Mouse (Mus musculus): ENCODE measurements around the gene Gm21761. TPM values are rescaled to one million over a fixed set of nuclear protein-coding genes. Genes with fewer than 3 reads are reported as not detected.
"Not testable (repeated sequence)": the region's sequence is repeated elsewhere in the genome, so short reads cannot be mapped to it uniquely, and the experiment has no call there.

Gm21761 gene
- polyA plus RNA-seq, 1 experiment from 2014 or later, result not detected

DNA sequence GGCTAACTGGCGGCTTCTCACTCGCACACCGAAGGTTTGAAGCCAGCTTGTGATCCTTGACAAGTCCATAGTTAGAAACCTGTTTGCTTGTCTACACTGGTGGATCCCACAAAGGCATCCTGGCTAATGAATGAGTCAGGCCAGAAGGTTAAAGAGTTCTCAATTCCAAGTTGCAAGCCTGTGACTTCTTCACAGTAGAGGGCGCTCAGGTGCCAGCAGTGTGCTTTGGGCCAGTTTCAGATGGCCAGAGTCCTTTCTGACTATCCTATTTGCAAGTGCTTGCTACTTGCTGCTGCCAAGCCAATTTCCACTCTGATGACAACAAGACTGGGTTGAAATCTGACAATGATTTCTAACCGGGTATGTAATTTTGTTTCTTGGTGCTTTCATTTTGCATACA, 30.5 kb downstream of the Gm21761 start:
- H3K9ac ChIP-seq; ATAC-seq; H3K9me3 ChIP-seq (replicated peaks); H3K4me1 ChIP-seq; H3K4me2 ChIP-seq; H3K27me3 ChIP-seq; H3K4me3 ChIP-seq; H3K27ac ChIP-seq; H3K36me3 ChIP-seq (ENCODE audit: poor library complexity, severe bottlenecking): not testable (repeated sequence)
- WGBS, result 47% methylated on average over 5 of the region's 5 CpGs

- not testable (repeated sequence) for H3K4me3 ChIP-seq; H3K27me3 ChIP-seq; H3K4me2 ChIP-seq; H3K9me3 ChIP-seq (replicated peaks); H3K36me3 ChIP-seq (ENCODE audit: poor library complexity, severe bottlenecking); H3K4me1 ChIP-seq; ATAC-seq; H3K9ac ChIP-seq; H3K27ac ChIP-seq
- 73% methylated on average over 3 of the region's 3 CpGs for WGBS
Observed at GRCm38 (mm10) chr13:119894685-119895084, 34.4 kb downstream of the Gm21761 start, which contains the start of gene Tcstv1. Gene Tcstv1, minus strand, starts transcription at chr13:119894785.

DNA sequence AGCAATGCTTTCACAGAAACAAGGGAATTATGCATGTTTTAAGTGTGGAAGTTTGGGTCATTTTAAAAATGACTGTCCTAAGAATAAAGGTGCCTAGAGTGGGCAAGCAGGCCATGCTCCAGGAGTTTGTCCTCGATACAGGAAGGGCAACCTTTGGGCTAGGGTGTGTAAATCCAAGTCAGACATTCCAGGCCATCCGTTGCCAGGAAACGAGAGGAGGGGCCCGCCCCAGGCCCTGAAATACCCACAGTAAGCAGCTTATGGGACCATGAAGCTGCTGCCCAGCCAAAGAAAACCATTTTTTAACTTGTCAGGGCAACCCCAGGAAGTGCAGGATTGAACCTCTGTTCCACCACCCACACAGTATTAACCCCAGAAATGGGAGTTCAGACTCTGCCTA, 42.2 kb downstream of the Gm21761 start:
- not testable (repeated sequence) for H3K27ac ChIP-seq; H3K4me3 ChIP-seq; H3K9ac ChIP-seq; H3K36me3 ChIP-seq (ENCODE audit: poor library complexity, severe bottlenecking); H3K4me2 ChIP-seq; H3K4me1 ChIP-seq; H3K9me3 ChIP-seq (replicated peaks); H3K27me3 ChIP-seq; ATAC-seq
- 43% methylated on average over 4 of the region's 4 CpGs for WGBS

DNA sequence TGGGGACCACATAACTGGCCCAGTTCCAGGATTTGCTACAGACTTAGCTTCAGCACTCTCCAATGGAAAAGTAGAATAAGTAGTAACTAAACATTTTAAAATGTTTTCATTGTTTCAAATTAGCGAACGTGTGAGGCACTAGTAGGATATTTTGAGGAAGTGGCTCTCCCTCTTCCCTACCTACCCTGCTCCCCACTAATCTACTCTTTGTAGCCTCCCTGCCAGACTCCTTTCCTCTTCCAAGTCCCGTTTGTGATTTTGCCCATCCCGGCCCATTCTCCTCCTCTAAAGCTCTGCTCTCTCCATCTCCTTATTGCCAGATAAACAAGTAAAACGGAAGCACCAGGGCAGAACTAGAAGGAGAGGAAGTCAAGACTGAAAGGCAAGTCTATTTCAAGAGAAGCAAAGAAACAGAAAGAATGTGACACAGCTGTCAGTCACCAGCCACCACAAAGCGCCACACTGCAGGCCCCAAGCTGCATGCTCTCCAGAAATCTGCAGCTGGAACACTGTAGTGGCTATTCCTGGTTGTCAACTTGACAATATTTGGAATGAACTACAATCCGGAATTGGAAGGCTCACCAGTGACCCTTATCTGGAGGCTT, 64.6 kb downstream of the Gm21761 start:
- H3K9ac ChIP-seq; ATAC-seq; H3K27ac ChIP-seq; H3K4me2 ChIP-seq; H3K4me3 ChIP-seq; H3K9me3 ChIP-seq (replicated peaks); H3K36me3 ChIP-seq (ENCODE audit: poor library complexity, severe bottlenecking); H3K27me3 ChIP-seq; H3K4me1 ChIP-seq: not testable (repeated sequence)
- 76% methylated on average over 6 of the region's 7 CpGs for WGBS

DNA sequence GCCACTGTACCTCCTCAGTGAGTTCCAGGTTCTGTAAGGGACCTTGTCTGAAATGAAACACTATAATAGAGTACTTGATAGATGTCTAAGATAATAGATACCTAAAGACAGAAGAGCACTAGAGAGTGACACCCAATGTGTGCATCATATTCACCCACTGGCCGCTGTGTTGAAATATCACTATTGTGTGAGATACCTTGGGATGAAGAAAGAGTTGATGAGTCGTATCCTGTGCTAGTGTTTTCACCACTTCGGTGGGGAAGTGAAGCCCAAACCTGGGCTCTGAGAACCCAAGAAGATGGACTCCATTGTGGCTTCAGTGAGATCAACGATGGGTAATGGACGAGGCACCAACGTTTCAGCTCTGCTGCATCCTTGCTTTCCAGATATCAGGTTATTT, 66.7 kb downstream of the Gm21761 start:
- H3K36me3 ChIP-seq (ENCODE audit: poor library complexity, severe bottlenecking); H3K4me1 ChIP-seq; H3K4me2 ChIP-seq; H3K9me3 ChIP-seq (replicated peaks); H3K27ac ChIP-seq; H3K27me3 ChIP-seq; ATAC-seq; H3K4me3 ChIP-seq; H3K9ac ChIP-seq: not testable (repeated sequence)
- WGBS, result no CpG with 5 or more reads among the region's 6 CpGs

Other genes starting within 250 kb of the Gm21761 start
- 322 and 362 TPM in 2 replicates for gene Hmgcs1, start 238.9 kb downstream of the Gm21761 start, polyA plus RNA-seq (2015; fragmentation: Nextera tagmentation; extraction: Ambion mirVana)
- gene Nim1k, start 173.4 kb downstream of the Gm21761 start, polyA plus RNA-seq (2015; fragmentation: Nextera tagmentation; extraction: Ambion mirVana), result 4.2 and 4.8 TPM in 2 replicates
- gene Zfp131, start 138.4 kb downstream of the Gm21761 start, polyA plus RNA-seq (2015; fragmentation: Nextera tagmentation; extraction: Ambion mirVana), result 52.8 and 53.4 TPM in 2 replicates
- not detected in 2 replicates for gene AF067063, start 99.1 kb downstream of the Gm21761 start, polyA plus RNA-seq (2015; fragmentation: Nextera tagmentation; extraction: Ambion mirVana)
- gene D13Ertd608e, start 93.3 kb downstream of the Gm21761 start, polyA plus RNA-seq (2015; fragmentation: Nextera tagmentation; extraction: Ambion mirVana), result not detected in 2 replicates
- not detected in 2 replicates for gene Tcstv1, start 34.5 kb downstream of the Gm21761 start, polyA plus RNA-seq (2015; fragmentation: Nextera tagmentation; extraction: Ambion mirVana)
- not detected in 2 replicates for gene B020031M17Rik, start 21.5 kb upstream of the Gm21761 start, polyA plus RNA-seq (2015; fragmentation: Nextera tagmentation; extraction: Ambion mirVana)
- not detected in 2 replicates for gene Gm36079, start 97.7 kb upstream of the Gm21761 start, polyA plus RNA-seq (2015; fragmentation: Nextera tagmentation; extraction: Ambion mirVana)
- not detected in 2 replicates for gene Gm21188, start 122.9 kb upstream of the Gm21761 start, polyA plus RNA-seq (2015; fragmentation: Nextera tagmentation; extraction: Ambion mirVana)
- gene Gm20767, start 211.0 kb upstream of the Gm21761 start, polyA plus RNA-seq (2015; fragmentation: Nextera tagmentation; extraction: Ambion mirVana), result not detected in 2 replicates
- gene Gm21818, start 243.2 kb upstream of the Gm21761 start, polyA plus RNA-seq (2015; fragmentation: Nextera tagmentation; extraction: Ambion mirVana), result not detected in 2 replicates

Data from forebrain, embryonic 13.5 days (tissue).